Mouse (Mus musculus): ENCODE results near the gene Gm28048. TPM values are rescaled to one million over a fixed set of nuclear protein-coding genes. Genes with fewer than 3 reads are reported as not detected.

The Gm28048 gene
- 34.8 and 36.5 TPM in 2 replicates for polyA plus RNA-seq (2015; fragmentation: Nextera tagmentation; extraction: Ambion mirVana)

DNA sequence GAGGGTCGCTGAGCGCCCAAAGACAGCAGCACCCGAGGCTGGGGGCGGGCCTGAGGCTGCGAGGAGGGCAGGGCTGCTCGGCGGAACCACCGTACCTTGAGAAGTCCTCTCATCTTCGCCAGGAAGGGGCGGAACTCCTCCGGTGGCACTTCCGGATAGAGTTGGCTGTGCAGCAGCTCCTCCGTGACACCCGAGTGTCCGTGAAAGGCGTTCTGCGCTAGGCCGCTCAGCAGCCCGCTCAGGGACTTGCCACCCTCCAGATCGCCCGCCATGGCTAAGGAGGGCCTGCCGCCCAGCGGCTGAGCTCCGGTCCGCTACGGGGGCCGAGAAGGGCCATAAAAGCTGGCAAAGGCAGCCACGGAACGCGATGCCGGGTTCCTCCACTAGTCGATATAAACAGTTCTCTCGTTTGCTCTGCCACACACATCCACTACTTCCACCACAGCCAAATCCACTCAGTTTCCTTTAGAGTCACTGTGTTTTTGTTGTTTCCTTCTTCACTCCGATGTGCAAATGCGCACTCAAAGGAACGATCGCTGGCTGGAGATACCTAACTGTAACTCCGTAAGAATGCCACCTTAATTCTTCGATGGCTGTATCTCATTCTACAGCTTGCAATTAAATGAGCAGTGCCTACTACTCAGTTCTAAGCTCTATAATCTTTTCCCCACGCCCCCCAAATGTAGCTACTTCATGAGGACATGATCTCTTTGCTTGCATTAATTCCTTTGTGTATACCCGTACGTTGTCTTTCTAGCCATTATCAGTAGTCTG lies at the start of gene Gm28048, which contains the start of gene Commd1:
Gm28048 (minus strand) TSS at position 107 of the 774 bp plus-strand sequence.
Commd1 (minus strand) TSS at position 399 of the 774 bp plus-strand sequence.
- Histone ChIP-seq H3K27ac (peak within 1 kb of the TSS; percentile 97), H3K4me1 (replicated peaks; ENCODE audit: insufficient read depth, low read length) (peaks cover 8% of the 10 kb centered on the region; the same call in 1 of the 2 replicates), H3K4me3 (replicated peaks; ENCODE audit: low read depth, low read length) (peak within 1 kb of the TSS; percentile 72), H3K36me3 (ENCODE audit: insufficient read depth, low read length) (no peaks in the 10 kb centered on the region), H3K9ac (ENCODE audit: low read depth, low read length) (peak within 1 kb of the TSS; percentile 81), H3K4me2 (ENCODE audit: low read length) (peak within 1 kb of the TSS; percentile 75), H3K9me3 (replicated peaks; ENCODE audit: low read length) (no peaks in the 10 kb centered on the region), H3K27me3 (ENCODE audit: insufficient read depth, low read length) (no peaks in the 10 kb centered on the region)
- TF ChIP-seq CTCF (IDR thresholded peaks at IDR 0.05; ENCODE audit: low read depth): peak; percentile 68
- ATAC-seq (replicated peaks; ENCODE audit: low FRiP score, low read depth) (peak; percentile 94), DNase-seq (ENCODE audit: low spot score) (peak; percentile 96)
- WGBS: 3% methylated on average over 42 of the region's 42 CpGs

DNA sequence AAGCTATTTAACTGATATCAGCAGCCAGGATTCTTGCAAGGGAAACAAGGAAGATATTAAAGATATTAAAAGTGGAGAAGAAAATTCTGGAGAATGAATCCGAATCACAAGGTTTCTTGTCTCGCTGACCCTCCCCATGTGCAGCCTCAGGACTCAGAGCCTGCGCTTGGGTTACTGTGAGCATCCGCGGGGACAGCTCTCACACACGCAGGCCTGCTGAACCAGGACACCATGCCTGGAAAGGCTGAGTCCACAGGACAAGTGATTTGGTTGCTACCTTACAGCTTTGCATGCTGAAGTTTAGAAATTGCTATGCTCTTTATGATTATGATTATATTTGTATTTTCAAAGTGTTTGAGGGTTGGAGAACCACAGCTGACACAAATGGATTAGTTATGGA lies 47.5 kb upstream of the Gm28048 start:
- Histone ChIP-seq H3K36me3 (ENCODE audit: insufficient read depth, low read length) (no peaks in the 10 kb centered on the region), H3K27me3 (ENCODE audit: insufficient read depth, low read length) (no peaks in the 10 kb centered on the region), H3K9me3 (replicated peaks; ENCODE audit: low read length) (no peaks in the 10 kb centered on the region), H3K27ac (no peak overlapping the region), H3K9ac (ENCODE audit: low read depth, low read length) (no peak overlapping the region), H3K4me1 (replicated peaks; ENCODE audit: insufficient read depth, low read length) (no peaks in the 10 kb centered on the region), H3K4me2 (ENCODE audit: low read length) (no peak overlapping the region), H3K4me3 (replicated peaks; ENCODE audit: low read depth, low read length) (no peak overlapping the region)
- DNase-seq (ENCODE audit: low spot score): no peak
- TF ChIP-seq CTCF (IDR thresholded peaks at IDR 0.05; ENCODE audit: low read depth): no peak
- WGBS: 84% methylated on average over 6 of the region's 6 CpGs
- no peak for ATAC-seq (replicated peaks; ENCODE audit: low FRiP score, low read depth)

DNA sequence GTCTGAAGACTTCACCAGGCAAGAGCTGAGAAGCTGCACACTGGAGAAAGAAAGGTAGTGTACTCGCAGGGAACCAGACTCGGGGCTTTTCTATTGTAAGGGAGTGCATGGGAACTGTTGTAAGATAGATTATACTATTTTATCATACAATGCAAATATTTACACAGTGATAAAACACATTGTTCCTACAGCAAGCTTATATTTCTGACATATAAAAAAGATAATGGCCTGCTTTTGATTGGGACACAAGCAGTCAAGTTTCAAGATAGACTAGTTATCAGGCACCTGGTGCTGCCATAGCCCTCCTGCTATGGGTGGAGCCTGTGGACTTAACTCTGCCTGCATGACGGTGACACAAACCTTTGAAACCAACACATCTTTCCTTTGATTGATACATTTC lies 47.1 kb upstream of the Gm28048 start:
- H3K4me2 ChIP-seq (ENCODE audit: low read length): no peak overlapping the region
- no peaks in the 10 kb centered on the region for H3K36me3 ChIP-seq (ENCODE audit: insufficient read depth, low read length)
- DNase-seq (ENCODE audit: low spot score) (no peak), ATAC-seq (replicated peaks; ENCODE audit: low FRiP score, low read depth) (no peak)
- H3K4me1 ChIP-seq (replicated peaks; ENCODE audit: insufficient read depth, low read length): no peaks in the 10 kb centered on the region
- 75% methylated on average over 3 of the region's 3 CpGs for WGBS
- H3K9ac ChIP-seq (ENCODE audit: low read depth, low read length): no peak overlapping the region
- no peak overlapping the region for H3K27ac ChIP-seq
- TF ChIP-seq CTCF (IDR thresholded peaks at IDR 0.05; ENCODE audit: low read depth): no peak
- no peak overlapping the region for H3K4me3 ChIP-seq (replicated peaks; ENCODE audit: low read depth, low read length)
- no peaks in the 10 kb centered on the region for H3K9me3 ChIP-seq (replicated peaks; ENCODE audit: low read length)
- H3K27me3 ChIP-seq (ENCODE audit: insufficient read depth, low read length): no peaks in the 10 kb centered on the region

DNA sequence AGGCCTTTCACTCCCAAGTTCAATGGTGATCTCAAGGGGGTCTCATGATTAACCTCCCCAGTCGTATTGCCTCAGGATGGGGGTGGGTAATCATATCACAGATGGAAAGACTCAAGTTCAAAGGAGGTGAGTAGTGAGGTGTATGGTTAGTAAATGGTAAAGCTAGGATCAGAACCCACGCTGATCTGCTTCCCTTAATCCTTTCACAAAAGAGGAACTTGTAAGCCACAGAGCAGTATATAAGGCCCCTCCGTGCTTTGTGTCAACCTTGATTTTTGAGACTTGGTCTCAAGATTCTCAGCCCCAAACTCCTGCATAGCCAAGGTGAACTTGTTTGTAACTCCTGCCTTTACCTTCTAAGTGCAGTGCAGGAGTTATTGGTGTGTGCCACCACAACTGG lies 42.3 kb upstream of the Gm28048 start:
- TF ChIP-seq CTCF (IDR thresholded peaks at IDR 0.05; ENCODE audit: low read depth): no peak
- Histone ChIP-seq H3K36me3 (ENCODE audit: insufficient read depth, low read length) (no peaks in the 10 kb centered on the region), H3K27ac (no peak overlapping the region), H3K4me1 (replicated peaks; ENCODE audit: insufficient read depth, low read length) (no peaks in the 10 kb centered on the region), H3K4me2 (ENCODE audit: low read length) (no peak overlapping the region), H3K4me3 (replicated peaks; ENCODE audit: low read depth, low read length) (no peak overlapping the region), H3K9ac (ENCODE audit: low read depth, low read length) (no peak overlapping the region), H3K27me3 (ENCODE audit: insufficient read depth, low read length) (no peaks in the 10 kb centered on the region), H3K9me3 (replicated peaks; ENCODE audit: low read length) (no peaks in the 10 kb centered on the region)
- DNase-seq (ENCODE audit: low spot score): no peak
- WGBS: 81% methylated on average over 3 of the region's 3 CpGs
- no peak for ATAC-seq (replicated peaks; ENCODE audit: low FRiP score, low read depth)

DNA sequence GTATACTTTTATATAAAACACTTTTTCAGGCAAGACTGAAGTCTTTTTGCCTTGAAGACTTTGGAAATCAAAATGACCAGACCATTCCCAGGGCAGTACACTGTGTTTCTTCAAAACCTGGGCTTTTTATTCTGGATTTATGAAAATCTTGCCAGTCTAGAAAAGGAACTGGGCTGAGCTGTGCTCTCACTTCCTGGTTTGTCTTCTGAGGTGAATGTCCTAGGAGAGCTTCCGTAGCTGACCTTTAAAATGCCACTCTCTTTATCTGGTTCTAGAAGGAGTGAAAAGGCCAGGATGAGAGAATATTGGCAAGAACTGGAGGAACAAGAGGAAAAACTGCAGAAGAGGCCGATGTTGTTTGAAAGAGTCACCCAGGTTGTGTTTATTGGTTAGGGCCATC lies 41.3 kb upstream of the Gm28048 start:
- 94% methylated on average over 2 of the region's 2 CpGs for WGBS
- H3K9ac ChIP-seq (ENCODE audit: low read depth, low read length): no peak overlapping the region

DNA sequence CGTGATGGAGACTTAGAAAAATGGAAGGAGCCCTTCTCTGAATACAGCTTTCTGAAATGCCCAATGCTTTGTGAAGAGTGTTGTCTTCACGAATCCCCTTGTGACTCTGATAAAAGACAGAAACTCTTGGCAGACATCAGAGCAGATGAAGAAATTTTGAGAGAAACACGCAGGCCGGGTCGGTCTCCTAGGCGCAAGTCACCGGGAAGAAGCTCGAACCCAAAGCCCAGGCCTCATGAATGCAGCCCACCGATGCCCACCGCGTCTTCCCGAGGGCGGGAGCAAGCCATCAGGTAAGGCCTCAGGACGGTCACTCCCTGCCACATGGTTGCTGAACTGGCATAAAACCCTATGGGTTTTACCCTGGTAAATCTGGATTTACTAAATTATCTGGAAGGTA lies 39.0 kb upstream of the Gm28048 start:
- no peak for ATAC-seq (replicated peaks; ENCODE audit: low FRiP score, low read depth)
- WGBS: 93% methylated on average over 14 of the region's 14 CpGs
- Histone ChIP-seq H3K4me2 (ENCODE audit: low read length) (no peak overlapping the region), H3K27ac (no peak overlapping the region), H3K36me3 (ENCODE audit: insufficient read depth, low read length) (no peaks in the 10 kb centered on the region), H3K9ac (ENCODE audit: low read depth, low read length) (no peak overlapping the region), H3K4me3 (replicated peaks; ENCODE audit: low read depth, low read length) (no peak overlapping the region), H3K9me3 (replicated peaks; ENCODE audit: low read length) (no peaks in the 10 kb centered on the region), H3K4me1 (replicated peaks; ENCODE audit: insufficient read depth, low read length) (no peaks in the 10 kb centered on the region), H3K27me3 (ENCODE audit: insufficient read depth, low read length) (no peaks in the 10 kb centered on the region)
- DNase-seq (ENCODE audit: low spot score): no peak
- TF ChIP-seq CTCF (IDR thresholded peaks at IDR 0.05; ENCODE audit: low read depth): no peak

More for the DNA sequence above, 41.3 kb upstream of the Gm28048 start:
- no peaks in the 10 kb centered on the region for H3K4me1 ChIP-seq (replicated peaks; ENCODE audit: insufficient read depth, low read length)
- ATAC-seq (replicated peaks; ENCODE audit: low FRiP score, low read depth) (no peak), DNase-seq (ENCODE audit: low spot score) (no peak)
- no peak overlapping the region for H3K4me3 ChIP-seq (replicated peaks; ENCODE audit: low read depth, low read length)
- H3K36me3 ChIP-seq (ENCODE audit: insufficient read depth, low read length): no peaks in the 10 kb centered on the region
- no peak for TF ChIP-seq CTCF (IDR thresholded peaks at IDR 0.05; ENCODE audit: low read depth)
- H3K9me3 ChIP-seq (replicated peaks; ENCODE audit: low read length): no peaks in the 10 kb centered on the region
- no peaks in the 10 kb centered on the region for H3K27me3 ChIP-seq (ENCODE audit: insufficient read depth, low read length)
- no peak overlapping the region for H3K27ac ChIP-seq
- no peak overlapping the region for H3K4me2 ChIP-seq (ENCODE audit: low read length)
